Mouse (Mus musculus): ENCODE data around the gene Prr14l.
"Not testable (repeated sequence)": the region's sequence is repeated elsewhere in the genome, so short reads cannot be mapped to it uniquely, and the experiment has no call there.

Gene Prr14l

GRCm38 (mm10) chr5:32786454-32786853 lies 67.6 kb downstream of the Prr14l start:
- not testable (repeated sequence) for DNase-seq (ENCODE audit: low spot score in 2 of 2)

- DNase-seq (ENCODE audit: low spot score in 2 of 2): peak; percentile 98
Observed at GRCm38 (mm10) chr5:32785313-32785915, 68.6 kb downstream of the Prr14l start, which contains the start of gene Pisd. Pisd (minus strand) TSS chr5:32785646.

DNA sequence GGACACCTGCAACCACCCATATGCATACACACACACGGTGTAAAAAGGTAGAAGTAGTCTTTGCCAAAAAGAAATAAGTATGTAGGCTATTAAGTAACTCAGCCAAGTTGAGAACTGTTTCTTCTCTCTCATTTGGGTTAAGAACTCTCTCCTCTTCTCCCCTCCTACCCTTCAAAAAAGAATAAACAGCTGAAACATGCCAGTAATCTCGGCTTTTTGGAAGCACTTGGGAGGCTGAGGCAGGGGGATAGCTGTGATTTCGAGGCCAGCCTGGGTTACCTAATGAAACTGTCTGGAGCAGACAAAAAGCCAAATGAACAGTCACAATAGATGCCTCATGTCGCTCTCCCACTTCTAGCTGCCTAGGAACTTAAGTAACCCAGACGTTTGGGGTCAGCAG lies 69.3 kb downstream of the Prr14l start:
- no peak for DNase-seq (ENCODE audit: low spot score in 2 of 2)

DNA sequence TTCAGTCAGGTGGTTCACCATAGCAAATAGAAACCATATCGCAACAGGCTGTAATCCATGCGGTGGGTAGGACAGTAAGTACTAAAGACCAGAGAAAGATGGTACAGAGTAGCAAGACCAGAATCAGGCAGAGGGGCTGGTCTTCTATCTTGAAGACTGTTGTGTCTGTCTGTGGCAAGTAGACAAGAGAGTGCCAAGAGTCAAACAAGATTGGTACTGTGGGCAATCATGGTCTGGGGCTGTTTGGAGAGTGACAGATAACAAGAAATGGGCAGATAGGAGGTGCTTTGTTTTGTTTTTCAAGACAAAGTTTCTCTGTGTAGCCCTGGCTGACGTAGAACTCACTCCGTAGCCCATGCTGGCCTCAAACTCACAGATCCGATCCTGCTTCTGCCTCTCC lies 72.5 kb downstream of the Prr14l start:
- DNase-seq (ENCODE audit: low spot score in 2 of 2): no peak

DNA sequence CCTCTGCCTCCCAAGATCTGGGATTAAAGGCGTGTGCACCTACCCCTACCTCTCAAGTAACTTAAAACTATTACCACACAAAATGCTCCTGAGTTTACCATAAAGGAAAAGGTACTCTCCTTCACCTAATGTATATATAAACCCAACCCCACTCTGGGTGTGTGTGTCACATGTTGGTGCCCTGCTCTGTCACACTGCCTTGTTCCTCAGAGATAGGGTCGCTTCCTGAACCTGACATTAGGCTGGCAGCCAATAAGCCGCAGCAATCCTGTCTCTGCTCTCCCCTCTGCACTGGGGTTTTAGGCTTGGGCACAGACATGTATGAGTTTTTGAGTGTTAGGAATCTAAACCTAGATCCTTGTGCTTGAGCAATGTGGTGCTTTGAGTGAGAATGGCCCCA lies 75.9 kb downstream of the Prr14l start:
- no peak for DNase-seq (ENCODE audit: low spot score in 2 of 2)

DNA sequence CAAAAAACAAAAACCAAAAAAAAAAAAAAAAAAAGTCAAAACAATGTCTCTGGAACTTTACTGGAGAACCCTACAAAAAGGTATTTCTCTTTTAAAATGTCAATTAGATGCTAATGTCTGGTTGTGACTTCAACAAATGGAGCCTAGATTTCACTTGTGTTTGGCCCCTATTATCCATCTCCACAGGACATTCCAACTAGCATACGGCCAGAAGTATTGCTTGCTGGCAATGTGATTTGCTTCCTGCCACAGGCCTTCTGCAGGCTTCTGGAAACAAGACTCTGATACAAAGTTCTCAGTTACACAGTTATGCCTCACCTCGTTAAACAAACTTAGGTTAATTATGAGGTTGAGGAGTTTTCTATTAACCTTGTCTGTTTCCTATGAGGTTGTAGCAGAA lies 81.7 kb downstream of the Prr14l start:
- DNase-seq (ENCODE audit: low spot score in 2 of 2): no peak

DNA sequence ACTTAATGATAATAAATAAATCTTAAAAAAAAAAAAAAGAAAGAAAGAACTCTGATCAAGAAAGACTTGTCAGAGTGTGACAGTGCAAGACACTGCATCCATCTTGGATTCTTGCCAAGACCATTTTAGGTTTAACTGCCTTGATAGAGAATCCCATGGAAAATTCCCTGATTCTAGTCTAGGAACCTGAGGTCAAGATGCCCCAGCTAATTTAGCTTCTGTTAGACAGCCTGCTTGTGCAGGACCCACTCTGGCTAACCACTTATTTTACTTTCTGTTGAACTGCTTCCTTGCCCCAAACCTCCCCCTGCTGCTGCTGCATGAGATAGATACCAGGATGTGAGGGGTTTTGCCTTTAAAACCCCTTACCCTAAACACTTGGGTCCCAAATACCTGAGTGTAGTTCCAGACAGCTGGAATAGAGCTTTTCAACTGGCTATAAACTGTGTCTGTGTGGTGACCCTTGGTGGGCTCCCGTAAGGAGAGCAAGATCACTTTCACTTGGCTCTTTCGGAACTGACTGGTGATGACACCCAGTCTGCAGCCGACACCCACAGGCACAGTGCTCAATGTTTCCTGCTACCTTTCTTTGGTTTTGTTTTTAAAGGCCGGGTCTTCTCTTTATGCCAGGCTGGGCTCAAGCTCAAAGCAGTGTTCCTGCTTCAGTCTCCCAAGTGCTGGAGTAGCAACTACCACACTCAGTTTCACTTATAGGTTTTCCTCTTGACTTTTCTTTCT lies 86.3 kb downstream of the Prr14l start:
- no peak for DNase-seq (ENCODE audit: low spot score in 2 of 2)

- no peak for DNase-seq (ENCODE audit: low spot score in 2 of 2)
Observed at GRCm38 (mm10) chr5:32767004-32767403, 87.1 kb downstream of the Prr14l start.

- DNase-seq (ENCODE audit: low spot score in 2 of 2): no peak
Observed at GRCm38 (mm10) chr5:32761566-32762140, 92.4 kb downstream of the Prr14l start.

DNA sequence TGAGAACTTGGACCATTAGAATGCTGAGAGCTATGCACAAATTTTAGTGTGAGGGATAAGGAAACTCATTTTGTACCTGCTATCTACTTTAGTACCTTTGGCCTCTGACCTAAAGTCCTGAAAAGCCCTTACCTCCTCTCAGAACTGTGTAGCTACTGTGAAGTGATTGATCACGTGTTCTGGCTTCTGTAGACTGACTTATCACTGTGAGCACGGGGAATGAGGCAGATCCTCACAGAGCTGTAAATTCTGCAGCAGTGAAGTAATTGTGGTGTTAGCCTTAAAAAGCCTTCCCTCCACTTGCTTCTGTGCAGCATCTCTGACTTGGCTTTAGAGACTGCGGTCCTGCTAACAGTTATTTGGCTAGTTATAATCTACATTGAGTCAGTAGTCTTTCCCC lies 93.3 kb downstream of the Prr14l start:
- DNase-seq (ENCODE audit: low spot score in 2 of 2): no peak

GRCm38 (mm10) chr5:32760352-32760751 lies 93.7 kb downstream of the Prr14l start:
- DNase-seq (ENCODE audit: low spot score in 2 of 2): not testable (repeated sequence)

DNA sequence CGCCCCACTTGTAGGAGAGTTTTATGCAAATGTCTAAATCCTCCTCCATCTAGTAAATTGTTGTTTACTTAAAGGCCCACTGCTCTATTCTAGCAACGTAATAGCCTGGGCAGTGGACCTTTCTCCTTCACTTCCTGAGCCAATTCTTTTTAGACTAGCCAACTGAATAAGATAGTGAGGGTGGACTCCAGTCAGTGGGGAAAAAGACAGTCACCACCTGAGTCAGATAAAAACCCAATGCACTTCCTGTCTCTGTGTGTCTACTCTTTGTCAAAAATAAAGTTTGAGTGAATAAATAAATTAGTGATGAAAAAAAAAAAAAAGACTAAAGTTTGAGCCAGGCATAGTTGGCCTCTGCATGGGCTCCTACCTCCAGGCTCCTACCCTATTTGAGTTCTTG lies 94.4 kb downstream of the Prr14l start:
- no peak for DNase-seq (ENCODE audit: low spot score in 2 of 2)

DNA sequence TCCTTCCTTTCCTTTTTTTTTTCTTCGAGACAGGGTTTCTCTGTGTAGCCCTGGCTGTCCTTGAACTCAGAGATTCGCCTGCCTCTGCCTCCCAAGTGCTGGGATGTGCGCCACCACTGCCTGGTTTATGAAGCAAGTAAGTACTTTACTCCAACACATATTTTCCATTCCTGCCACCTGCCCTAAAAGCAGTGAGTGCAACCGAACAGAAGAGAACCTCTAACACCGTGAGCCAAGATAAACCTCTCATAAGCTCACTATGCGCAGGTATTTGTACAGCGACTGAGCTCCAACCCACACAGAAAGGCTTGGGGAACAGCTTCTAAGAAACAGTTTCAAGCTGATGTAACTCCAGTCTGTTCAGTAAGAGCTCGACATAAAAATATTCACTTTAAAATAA lies 97.9 kb downstream of the Prr14l start:
- no peak for DNase-seq (ENCODE audit: low spot score in 2 of 2)

GRCm38 (mm10) chr5:32751736-32752135 lies 102.3 kb downstream of the Prr14l start:
- DNase-seq (ENCODE audit: low spot score in 2 of 2): no peak

DNA sequence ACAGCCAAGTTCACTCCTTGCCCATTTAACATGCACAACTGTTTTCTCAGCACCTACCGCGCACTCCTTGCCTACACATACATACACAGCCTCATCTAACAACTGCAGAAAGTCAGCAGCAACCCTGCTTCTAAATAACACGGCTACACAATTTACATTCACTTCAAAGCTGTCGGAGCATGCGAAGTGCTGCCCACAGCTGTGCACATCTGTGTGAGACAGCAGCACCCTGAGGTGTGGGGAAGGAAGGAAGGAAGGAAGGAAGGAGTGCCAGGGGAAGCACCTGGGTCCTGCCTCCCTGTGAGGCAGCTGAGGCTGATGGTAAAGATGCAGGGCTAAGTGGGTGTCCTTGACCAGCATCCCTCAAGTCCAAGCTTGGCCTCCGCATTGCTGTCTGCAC lies 105.1 kb downstream of the Prr14l start:
- no peak for DNase-seq (ENCODE audit: low spot score in 2 of 2)

DNA sequence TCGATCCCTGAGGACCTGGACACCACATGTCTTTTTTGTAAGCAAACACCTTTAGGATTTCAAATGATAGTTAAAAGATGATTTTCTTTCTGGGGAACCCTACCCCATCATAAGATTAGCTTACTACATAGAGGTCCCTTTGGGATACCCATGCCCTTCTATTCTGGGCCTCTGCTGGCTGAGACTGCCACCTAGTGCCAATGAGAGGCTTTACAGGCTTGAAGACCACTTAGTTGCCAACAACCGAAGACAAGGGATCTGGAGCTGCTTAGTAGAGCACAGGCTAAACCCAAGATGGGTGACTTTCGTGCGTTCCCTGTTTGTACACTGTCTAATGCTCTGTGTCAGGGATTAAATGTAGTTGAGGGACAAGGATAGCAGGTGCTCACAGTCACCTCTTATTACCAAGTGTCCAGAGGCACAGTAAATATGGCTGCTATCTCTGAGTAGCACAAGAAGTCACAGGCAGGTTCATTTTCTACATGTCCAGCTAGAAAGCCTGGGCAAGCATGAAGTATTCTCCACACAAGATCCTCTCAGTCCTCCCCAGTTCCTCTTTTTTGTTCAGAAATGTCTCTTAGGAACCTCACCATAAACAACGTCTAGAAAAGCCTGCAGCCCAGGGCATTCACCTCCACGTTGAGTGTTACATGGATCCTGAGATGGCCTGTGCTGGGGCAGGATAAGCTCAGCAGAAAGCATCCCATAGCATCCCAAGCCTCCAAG lies 106.2 kb downstream of the Prr14l start:
- DNase-seq (ENCODE audit: low spot score in 2 of 2): peak; percentile 69 to 74

DNA sequence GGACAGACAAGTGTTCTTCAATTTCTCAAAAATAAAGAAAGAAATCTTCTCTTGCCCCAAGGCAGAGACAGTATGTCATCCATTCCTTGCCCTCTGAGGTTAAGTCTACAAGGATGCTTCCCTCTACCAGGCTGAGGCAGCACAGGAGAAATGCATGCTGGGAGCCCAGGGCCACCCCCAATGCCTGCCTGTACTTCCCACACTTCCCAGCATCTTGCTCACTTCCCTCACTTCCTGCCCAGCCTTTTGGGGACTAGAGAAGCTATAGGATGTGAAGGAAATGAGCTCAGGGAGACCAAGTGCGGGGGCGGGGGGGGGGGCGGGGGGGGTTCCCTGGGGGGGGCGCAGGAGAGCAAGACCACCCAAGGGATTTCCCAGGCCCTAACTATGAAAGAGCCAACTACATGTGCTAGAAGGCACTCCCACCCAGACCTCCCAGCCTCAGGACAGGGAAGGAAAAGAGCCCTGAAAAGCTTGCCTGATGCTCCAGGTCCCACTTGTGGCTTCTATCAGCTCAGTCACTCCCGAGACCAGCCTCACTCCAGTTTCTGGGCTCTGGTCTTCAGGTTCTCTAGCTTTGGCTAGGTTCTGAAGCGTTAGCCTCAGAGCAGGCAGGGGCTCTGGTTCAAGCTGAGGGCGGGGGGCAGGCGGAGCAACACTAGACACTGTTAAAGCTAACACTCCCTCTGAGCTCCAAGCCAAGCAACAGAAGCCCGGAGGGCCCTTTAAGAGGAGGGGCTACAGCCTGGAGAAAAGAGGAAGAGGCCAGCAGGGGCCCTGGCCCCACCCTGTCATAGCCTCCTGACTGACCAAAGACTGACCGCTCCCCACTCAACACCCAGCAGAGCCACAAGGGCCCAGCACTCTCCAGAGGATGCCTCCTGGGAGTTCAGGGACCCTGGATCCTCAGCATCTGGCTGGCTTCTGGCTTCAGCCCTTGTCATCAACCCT lies 108.1 kb downstream of the Prr14l start:
- peak; percentile 74 to 79 for DNase-seq (ENCODE audit: low spot score in 2 of 2)

DNA sequence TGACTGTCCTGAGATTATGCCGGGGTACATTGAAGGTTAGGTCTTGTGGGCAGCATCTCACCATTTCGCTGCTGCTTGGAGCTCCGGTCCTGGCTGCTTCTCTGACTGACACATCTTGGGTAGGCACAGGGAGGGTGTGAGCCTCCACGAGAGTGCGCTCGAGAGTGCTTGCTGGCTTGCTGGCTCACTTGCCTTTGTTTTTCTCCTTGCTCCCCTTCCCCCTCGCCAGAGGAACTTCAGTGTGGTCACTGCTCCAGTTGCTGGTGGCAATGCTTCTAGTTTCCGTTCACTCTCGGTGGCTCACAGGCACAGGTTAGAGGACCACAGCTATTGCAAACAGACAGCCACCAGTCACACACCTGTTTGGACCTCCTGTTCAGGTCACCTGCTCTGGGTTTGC lies 111.9 kb downstream of the Prr14l start:
- peak; percentile 90 to 91 for DNase-seq (ENCODE audit: low spot score in 2 of 2)

- peak; percentile 74 to 84 for DNase-seq (ENCODE audit: low spot score in 2 of 2)
Observed at GRCm38 (mm10) chr5:32741377-32741776, 112.7 kb downstream of the Prr14l start.

- peak; percentile 58 to 67 for DNase-seq (ENCODE audit: low spot score in 2 of 2)
Observed at GRCm38 (mm10) chr5:32740850-32741249, 113.2 kb downstream of the Prr14l start.

DNA sequence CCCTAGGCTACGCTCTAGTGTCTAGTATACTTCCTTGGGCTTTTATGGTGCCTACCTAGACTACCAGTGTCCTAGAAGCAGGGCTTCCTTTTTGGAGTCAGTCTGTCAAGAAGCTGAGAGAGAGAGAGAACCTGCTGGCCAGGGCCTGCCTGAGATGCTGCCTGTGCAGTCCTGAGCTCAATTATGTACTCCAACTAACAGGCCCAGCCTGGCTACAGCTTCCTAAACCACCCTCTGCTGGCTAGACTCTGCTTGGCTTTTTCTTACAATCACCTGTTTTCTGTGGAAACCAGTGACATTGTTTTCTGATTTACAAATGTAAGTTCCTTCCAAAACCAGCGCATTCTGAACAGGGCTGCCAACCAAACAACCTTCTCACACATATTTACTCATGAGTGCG lies 113.9 kb downstream of the Prr14l start:
- no peak for DNase-seq (ENCODE audit: low spot score in 2 of 2)

Measured in right cerebral cortex, postnatal 10 days (tissue).